Mouse (Mus musculus) 3T3-L1 (cell line): ENCODE measurements around the gene Oaf.

Experiments used
- DNase-seq: peaks from one replicate; pipeline ENCODE4 v3.0.0-alpha.2; 2015; ENCODE audit warnings: low read depth, low spot score

Gene Oaf

GRCm38 (mm10) chr9:43239712-43240593 lies at the start of gene Oaf:
TSS of gene Oaf (minus strand) at chr9:43239911.
- DNase-seq: peak; percentile 95

GRCm38 (mm10) chr9:43286870-43287269 lies 47.2 kb upstream of the Oaf start:
- DNase-seq: no peak

- DNase-seq: peak; percentile 39
Measured at GRCm38 (mm10) chr9:43285281-43285680, 45.6 kb upstream of the Oaf start.

- peak; percentile 93 for DNase-seq
Measured at GRCm38 (mm10) chr9:43284284-43284683, 44.6 kb upstream of the Oaf start.

- DNase-seq: no peak
Measured at GRCm38 (mm10) chr9:43273735-43274134, 34.0 kb upstream of the Oaf start.

- DNase-seq: no peak
Measured at GRCm38 (mm10) chr9:43271761-43272518, 32.2 kb upstream of the Oaf start.

GRCm38 (mm10) chr9:43270723-43271252 lies 31.1 kb upstream of the Oaf start:
- DNase-seq: no peak

GRCm38 (mm10) chr9:43269166-43269565 lies 29.5 kb upstream of the Oaf start:
- no peak for DNase-seq

- DNase-seq: no peak
Measured at GRCm38 (mm10) chr9:43267357-43267756, 27.6 kb upstream of the Oaf start.

- no peak for DNase-seq
Measured at GRCm38 (mm10) chr9:43265194-43265593, 25.5 kb upstream of the Oaf start.

- DNase-seq: peak; percentile 92
Measured at GRCm38 (mm10) chr9:43263946-43264451, 24.3 kb upstream of the Oaf start.

- peak; percentile 56 for DNase-seq
Measured at GRCm38 (mm10) chr9:43262811-43263550, 23.3 kb upstream of the Oaf start.

GRCm38 (mm10) chr9:43262390-43262789 lies 22.7 kb upstream of the Oaf start:
- peak; percentile 61 for DNase-seq

GRCm38 (mm10) chr9:43261941-43262340 lies 22.2 kb upstream of the Oaf start:
- DNase-seq: peak; percentile 94

- peak; percentile 88 for DNase-seq
Measured at GRCm38 (mm10) chr9:43261124-43261907, 21.6 kb upstream of the Oaf start.

- no peak for DNase-seq
Measured at GRCm38 (mm10) chr9:43260661-43261060, 20.9 kb upstream of the Oaf start.

GRCm38 (mm10) chr9:43253271-43253681 lies 13.6 kb upstream of the Oaf start:
- peak; percentile 86 for DNase-seq

GRCm38 (mm10) chr9:43252790-43253189 lies 13.1 kb upstream of the Oaf start:
- peak; percentile 76 for DNase-seq

GRCm38 (mm10) chr9:43251786-43252185 lies 12.1 kb upstream of the Oaf start:
- DNase-seq: peak; percentile 56

GRCm38 (mm10) chr9:43246738-43247180 lies 7.0 kb upstream of the Oaf start:
- no peak for DNase-seq
